Mouse (Mus musculus) ES-Bruce4 (cell line): ENCODE measurements around the gene Nxnl1.

Source experiments
- CTCF ChIP-seq: IDR thresholded peaks from one replicate; pipeline ENCODE4 v1.8.1; 2011; ENCODE audit warnings: low read depth, low read length
- POLR2A ChIP-seq: IDR thresholded peaks from one replicate; pipeline ENCODE4 v1.8.1; 2011; ENCODE audit warnings: low read length; ENCODE audit not compliant: insufficient read depth

GRCm38 (mm10) chr8:71568941-71569340 is 2.5 kb upstream of the Nxnl1 start:
- TF ChIP-seq CTCF: no peak
- TF ChIP-seq POLR2A: no peak
